In the genomic region with DNA sequence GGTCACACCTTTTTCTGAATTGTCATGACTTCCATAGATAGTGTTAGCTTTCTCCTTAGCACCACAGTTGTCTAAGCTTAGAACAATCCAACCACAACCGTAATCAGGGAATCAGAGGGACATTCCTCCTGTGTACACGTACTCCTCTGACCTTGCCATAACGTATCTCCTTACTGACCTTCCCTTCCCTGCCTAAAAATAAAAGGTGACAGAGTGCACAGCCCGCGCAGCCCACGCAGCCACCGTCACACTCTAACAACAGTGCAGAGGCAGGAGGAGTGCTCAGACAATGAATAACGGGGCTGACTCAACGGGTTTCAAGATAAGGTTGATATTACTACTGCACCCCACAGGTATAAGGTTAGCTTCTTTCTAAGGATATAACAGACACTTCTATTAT, we compare ENCODE assay signal across 27 mouse cellular contexts. TPM values are rescaled to one million over a fixed set of nuclear protein-coding genes. Genes with fewer than 3 reads are reported as not detected.
A peak's percentile ranks its signal among the peaks of the same experiment; 100 is the strongest.
DNase-seq lines count a peak whose midpoint lies in the region; ATAC-seq lines count a peak whose summit lies in the region.
"Had no signal": no experiment of that assay in that cellular context is flagged by ENCODE, and none has a peak within 500 bp of the region (broad histone marks: within the 10 kb centered on the region; RNA-seq: fewer than 3 reads in every experiment).

No protein-coding gene starts in this region.

- no peak overlapping the region for H3K4me3 ChIP-seq in heart, embryonic 16.5 days (ENCODE audit: low read length)
- no peak overlapping the region for H3K4me3 ChIP-seq in brown adipose tissue, adult 24 weeks (ENCODE audit: insufficient read depth, low read depth, low read length)
- H3K4me3 ChIP-seq in midbrain, embryonic 13.5 days (replicated peaks) = no peak overlapping the region
- H3K4me3 ChIP-seq: embryonic facial prominence, embryonic 10.5 days; embryonic facial prominence, embryonic 15.5 days; forebrain, embryonic 13.5 days; heart, embryonic 13.5 days; hindbrain, embryonic 10.5 days; hindbrain, embryonic 15.5 days; limb, embryonic 13.5 days; liver, embryonic 12.5 days; stomach, embryonic 15.5 days had no signal

- peaks cover 20% of the 10 kb centered on the region; the same call in 1 of the 2 replicates for H3K36me3 ChIP-seq in heart, embryonic 16.5 days (ENCODE audit: control insufficient read depth, insufficient read depth)
- H3K36me3 ChIP-seq in midbrain, embryonic 13.5 days = peaks cover 19% of the 10 kb centered on the region; the same call in 1 of the 2 replicates

- no peak overlapping the region for H3K4me2 ChIP-seq in heart, embryonic 16.5 days (ENCODE audit: low read depth, low read length)
- no peak overlapping the region for H3K4me2 ChIP-seq in midbrain, embryonic 13.5 days (replicated peaks)
- H3K4me2 ChIP-seq: embryonic facial prominence, embryonic 15.5 days; forebrain, embryonic 13.5 days; heart, embryonic 13.5 days; hindbrain, embryonic 15.5 days; limb, embryonic 13.5 days; liver, embryonic 12.5 days; midbrain, embryonic 11.5 days; stomach, embryonic 15.5 days had no signal

- no peaks in the 10 kb centered on the region for H3K27me3 ChIP-seq in heart, embryonic 16.5 days (ENCODE audit: control insufficient read depth, insufficient read depth, low read length)
- H3K27me3 ChIP-seq in midbrain, embryonic 13.5 days = no peaks in the 10 kb centered on the region
- H3K27me3 ChIP-seq: embryonic facial prominence, embryonic 15.5 days; forebrain, embryonic 13.5 days; heart, embryonic 13.5 days; hindbrain, embryonic 15.5 days; limb, embryonic 13.5 days; liver, embryonic 12.5 days; stomach, embryonic 15.5 days had no signal

- H3K9me3 ChIP-seq in heart, embryonic 16.5 days (replicated peaks; ENCODE audit: control insufficient read depth, low read length) = no peaks in the 10 kb centered on the region
- H3K9me3 ChIP-seq in midbrain, embryonic 13.5 days = no peaks in the 10 kb centered on the region
- H3K9me3 ChIP-seq: embryonic facial prominence, embryonic 10.5 days; embryonic facial prominence, embryonic 15.5 days; forebrain, embryonic 13.5 days; heart, embryonic 13.5 days; hindbrain, embryonic 10.5 days; hindbrain, embryonic 15.5 days; limb, embryonic 13.5 days; liver, embryonic 12.5 days; stomach, embryonic 15.5 days had no signal

- H3K27ac ChIP-seq in heart, embryonic 16.5 days (ENCODE audit: low read length) = peak overlapping the region; percentile 4; the same call in 1 of the 2 replicates
- H3K27ac ChIP-seq in brown adipose tissue, adult 24 weeks (replicated peaks; ENCODE audit: low read depth, low read length) = peak overlapping the region; percentile 85
- no peak overlapping the region for H3K27ac ChIP-seq in midbrain, embryonic 13.5 days
- H3K27ac ChIP-seq: embryonic facial prominence, embryonic 10.5 days; embryonic facial prominence, embryonic 15.5 days; forebrain, embryonic 13.5 days; heart, embryonic 13.5 days; hindbrain, embryonic 10.5 days; hindbrain, embryonic 15.5 days; kidney, postnatal 0 days; limb, embryonic 13.5 days; liver, embryonic 12.5 days; stomach, embryonic 15.5 days had no signal

- H3K9ac ChIP-seq in heart, embryonic 16.5 days (ENCODE audit: low read length) = no peak overlapping the region
- no peak overlapping the region for H3K9ac ChIP-seq in midbrain, embryonic 13.5 days (replicated peaks)
- H3K9ac ChIP-seq: embryonic facial prominence, embryonic 15.5 days; forebrain, embryonic 13.5 days; heart, embryonic 13.5 days; hindbrain, embryonic 15.5 days; limb, embryonic 13.5 days; liver, embryonic 12.5 days; liver, postnatal 0 days; stomach, embryonic 15.5 days had no signal

- H3K4me1 ChIP-seq in heart, embryonic 16.5 days (ENCODE audit: control insufficient read depth, insufficient read depth, low read length) = peaks cover 23% of the 10 kb centered on the region
- peaks cover 49% of the 10 kb centered on the region for H3K4me1 ChIP-seq in brown adipose tissue, adult 24 weeks (ENCODE audit: control insufficient read depth, insufficient read depth, insufficient read length, low read length)
- peaks cover 6% of the 10 kb centered on the region for H3K4me1 ChIP-seq in midbrain, embryonic 13.5 days (replicated peaks)
- H3K4me1 ChIP-seq: embryonic facial prominence, embryonic 15.5 days; forebrain, embryonic 13.5 days; hindbrain, embryonic 15.5 days had no signal

- WGBS in heart, embryonic 16.5 days = 37% methylated on average over 9 of the region's 9 CpGs
- WGBS in midbrain, embryonic 13.5 days = 95% methylated on average over 9 of the region's 9 CpGs

- DNase-seq in heart, adult 11 months = peak; percentile 73
- no peak for DNase-seq in heart, adult 9 months (ENCODE audit: low spot score in 2 of 2)
- DNase-seq in heart, adult 18-20 months = no peak
- no peak for DNase-seq in c-Kit-positive CD71-positive TER-119-positive erythroid progenitor cells, embryonic 14.5 days (ENCODE audit: low spot score)
- DNase-seq: adrenal gland, postnatal 25 days; cerebellum, adult 8-10 months; gastrocnemius, postnatal 14 days; kidney, adult 2 months; kidney, postnatal 4 days; liver, postnatal 0 days; lung, postnatal 36 days; thymus, postnatal 14 days had no signal

- peak; percentile 58; the same call in 1 of the 2 replicates for ATAC-seq in heart, embryonic 16.5 days (replicated peaks; ENCODE audit: extremely low read depth, insufficient read depth, low FRiP score)
- ATAC-seq in midbrain, embryonic 13.5 days = no peak
- ATAC-seq: forebrain, embryonic 13.5 days; inflammation-experienced regulatory T-cells, adult 6 months; liver, embryonic 12.5 days; liver, postnatal 0 days had no signal

RNA-seq across cellular contexts. Expression of gene Fez2, which starts 14.1 kb away (rescaled TPM):
- polyA plus RNA-seq in heart, embryonic 16.5 days (2015; fragmentation: Nextera tagmentation; extraction: Ambion mirVana) = 55.4 and 62.9 TPM in 2 replicates
- total RNA-seq in heart, adult 18-20 months (2021) = 10 to 100 TPM; 76.5 to 91.8 TPM
- polyA plus RNA-seq in brown adipose tissue, adult 24 weeks (2012; ENCODE audit: insufficient read depth, insufficient read length, missing spikeins) = 42.9 and 53.3 TPM in 2 replicates
- polyA plus RNA-seq in midbrain, embryonic 13.5 days (2015; fragmentation: Nextera tagmentation; extraction: Ambion mirVana) = 35.3 and 38.1 TPM in 2 replicates
